Mouse (Mus musculus) urinary bladder, postnatal 10 days (tissue): ENCODE measurements at regions not wholly inside any gene's neighbourhood (a gene's known extent, or its start where the extent isn't known, plus 50 kb on each side); places are given as distances from the start of the nearest gene placed in this dataset.
A peak's percentile ranks its signal among the peaks of the same experiment; 100 is the strongest.

Source experiments
- DNase-seq: peaks from one replicate; pipeline ENCODE4 v3.0.0; 2022; ENCODE audit warnings: low spot score

DNA sequence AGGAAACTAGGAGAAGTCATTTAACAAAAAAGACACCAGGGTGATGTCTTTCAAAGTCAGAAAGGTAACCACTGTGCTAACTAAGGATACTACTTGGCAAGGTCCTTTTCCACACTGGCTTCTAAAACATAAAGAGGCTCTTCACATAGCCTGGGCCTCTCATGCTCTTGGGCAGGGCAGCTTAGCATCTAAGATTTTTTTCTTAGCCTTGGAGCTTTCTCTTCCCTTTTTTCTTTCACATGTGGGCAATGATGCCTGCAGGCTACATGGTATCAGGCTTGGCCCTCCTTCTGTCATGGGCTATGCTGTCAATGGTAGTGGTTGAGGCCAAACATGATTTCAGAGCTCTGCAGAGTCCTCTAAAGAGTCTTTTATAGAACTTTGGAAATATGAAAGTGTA, 60.6 kb downstream of the Serpinb6d start:
- no peak for DNase-seq

DNA sequence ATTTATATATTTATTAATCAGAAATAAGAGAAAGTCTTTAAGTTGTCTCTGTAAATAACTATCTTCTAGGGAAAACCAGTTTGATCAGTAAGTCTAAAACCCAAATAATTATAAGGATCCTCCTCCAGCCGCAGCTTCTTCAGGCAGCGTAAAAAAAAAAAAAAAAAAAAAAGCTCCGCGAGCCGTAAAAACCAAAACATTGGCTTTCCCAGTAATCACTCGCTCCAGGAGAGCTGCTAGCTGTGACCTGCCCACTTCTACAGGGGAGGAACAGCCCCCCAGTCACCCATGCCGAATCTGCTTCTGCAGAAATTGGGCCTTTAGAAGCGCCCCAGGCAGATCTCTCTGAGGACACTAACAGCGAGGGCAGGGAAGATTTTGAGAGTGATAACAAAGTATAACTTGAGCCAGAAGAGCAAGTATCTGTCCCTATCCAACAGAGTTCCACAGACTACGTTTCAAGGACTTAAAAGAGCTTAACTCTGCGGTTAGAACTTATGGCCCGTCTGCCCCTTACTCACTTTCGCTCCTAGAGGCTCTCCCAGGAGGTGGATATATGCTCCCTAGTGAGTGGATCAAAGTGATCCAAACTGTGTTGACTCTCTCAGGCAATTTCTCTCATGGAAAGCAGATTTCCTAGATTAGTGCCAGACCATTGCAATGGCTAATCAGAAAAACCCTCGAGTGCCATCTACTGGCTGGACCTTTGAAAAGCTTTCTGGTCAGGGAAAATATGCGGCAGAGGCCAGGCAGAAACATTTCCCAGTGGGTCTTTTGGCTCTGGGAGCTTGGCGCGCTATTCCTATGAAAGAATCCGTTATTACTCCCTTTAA, 80.7 kb downstream of the Serpinb6e start:
- DNase-seq: peak; percentile 11

DNA sequence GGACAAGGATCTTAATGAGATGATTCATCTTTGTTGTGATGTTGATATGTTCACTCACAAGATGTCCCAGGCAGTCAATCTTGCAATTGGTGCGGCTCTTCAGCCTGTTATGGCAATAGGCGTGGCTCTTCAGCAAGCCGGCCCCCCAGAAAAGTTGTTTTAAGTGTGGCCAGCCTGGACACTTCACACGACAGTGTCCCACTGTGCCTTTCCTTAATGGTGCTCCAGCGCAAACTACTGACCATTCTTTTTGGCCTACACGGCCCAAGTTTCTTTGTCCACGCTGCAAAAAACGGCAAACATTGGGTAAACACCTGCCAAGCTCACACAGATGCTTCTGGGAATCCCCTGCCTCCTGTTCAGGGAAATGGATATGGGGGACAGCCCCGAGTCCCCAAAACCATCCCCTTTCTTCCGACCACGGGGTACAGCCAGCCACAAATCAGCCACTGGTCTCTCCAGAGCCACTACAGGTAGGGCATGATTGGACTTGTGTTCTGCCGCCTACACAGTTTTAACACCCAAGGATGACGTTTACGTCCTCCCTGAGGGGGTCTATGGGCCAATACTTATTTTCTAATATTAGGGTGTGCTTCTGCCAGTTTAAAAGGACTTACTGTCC, 79.8 kb downstream of the Serpinb6e start:
- DNase-seq: no peak
